Mouse (Mus musculus) myocyte (in vitro differentiated cells): ENCODE measurements around the gene Gata3.

Experiments used
- E2F4 ChIP-seq: IDR thresholded peaks from one replicate; pipeline ENCODE4 v1.6.1; 2011; ENCODE audit warnings: mild to moderate bottlenecking, control low read depth, moderate library complexity; ENCODE audit not compliant: insufficient read depth
- MAX ChIP-seq: IDR thresholded peaks from one replicate; pipeline ENCODE4 v1.6.1; 2011; ENCODE audit warnings: low read depth, mild to moderate bottlenecking, control low read depth
- MYOG ChIP-seq, 3 experiments: IDR thresholded peaks; one replicate each; pipeline ENCODE4 v1.6.1; 2011; ENCODE audit warnings: control low read depth in 2 of 3, low read depth in 2 of 3, mild to moderate bottlenecking in 2 of 3; ENCODE audit not compliant: insufficient read length in 2 of 3, control insufficient read depth in 1 of 3, insufficient read depth in 1 of 3
- POLR2A ChIP-seq: IDR thresholded peaks from one replicate; pipeline ENCODE4 v1.6.1; 2011; ENCODE audit warnings: low read depth, mild to moderate bottlenecking, control low read depth, moderate library complexity; ENCODE audit not compliant: insufficient read length
- POLR2AphosphoS2 ChIP-seq: IDR thresholded peaks from one replicate; pipeline ENCODE4 v1.6.1; 2011; ENCODE audit warnings: low read depth, control low read depth; ENCODE audit not compliant: insufficient read length
- REST ChIP-seq: IDR thresholded peaks from one replicate; pipeline ENCODE4 v1.6.1; 2011; ENCODE audit warnings: mild to moderate bottlenecking, control low read depth, moderate library complexity; ENCODE audit not compliant: insufficient read depth, insufficient read length
- TCF12 ChIP-seq: IDR thresholded peaks from one replicate; pipeline ENCODE4 v1.6.1; 2011; ENCODE audit warnings: mild to moderate bottlenecking, control low read depth; ENCODE audit not compliant: poor library complexity, insufficient read depth, severe bottlenecking
- TCF3 ChIP-seq: IDR thresholded peaks from one replicate; pipeline ENCODE4 v1.6.1; 2011; ENCODE audit warnings: low read depth, control low read depth; ENCODE audit not compliant: insufficient read length
- USF1 ChIP-seq: IDR thresholded peaks from one replicate; pipeline ENCODE4 v1.6.1; 2011; ENCODE audit warnings: low read depth, mild to moderate bottlenecking, control low read depth, moderate library complexity

- no peak for TF ChIP-seq REST
- TF ChIP-seq POLR2A = no peak
- no peak for TF ChIP-seq E2F4
- no peak for TF ChIP-seq MAX
- no peak for TF ChIP-seq TCF3
- no peak for TF ChIP-seq POLR2AphosphoS2
- TF ChIP-seq TCF12 = no peak
- no peak for TF ChIP-seq MYOG (IDR thresholded peaks at IDR 0.05; ENCODE audit: control insufficient read depth in 1 of 3, insufficient read depth in 1 of 3, insufficient read length in 2 of 3, low read depth in 2 of 3)
- no peak for TF ChIP-seq USF1
Observed at GRCm38 (mm10) chr2:9939250-9939649, 49.4 kb upstream of the Gata3 start.
